Mouse (Mus musculus) heart, postnatal 0 days (tissue): Measurements from ENCODE around the gene Suds3.

Source experiments
- CTCF ChIP-seq: IDR thresholded peaks from 2 replicates; pipeline ENCODE4 v1.5.1; 2016; ENCODE audit warnings: antibody characterized with exemption, control low read depth, low read depth
- EP300 ChIP-seq: IDR thresholded peaks from 2 replicates; pipeline ENCODE4 v1.6.1; 2016; ENCODE audit warnings: antibody characterized with exemption, low read depth

GRCm38 (mm10) chr5:117103194-117103929 is 12.6 kb downstream of the Suds3 start:
- TF ChIP-seq EP300 (no peak), CTCF (no peak)
